Mouse (Mus musculus) testis, postnatal 14 days (tissue): ENCODE results near the gene Sstr4.
A peak's percentile ranks its signal among the peaks of the same experiment; 100 is the strongest.

Experiments used
- DNase-seq: peaks from one replicate; pipeline ENCODE4 v3.0.0; 2021; ENCODE audit warnings: low spot score

The Sstr4 gene

GRCm38 (mm10) chr2:148429001-148429505 lies 33.9 kb downstream of the Sstr4 start:
- no peak for DNase-seq

- no peak for DNase-seq
Measured at GRCm38 (mm10) chr2:148430941-148431340, 35.8 kb downstream of the Sstr4 start.

GRCm38 (mm10) chr2:148432346-148432745 lies 37.2 kb downstream of the Sstr4 start:
- no peak for DNase-seq

GRCm38 (mm10) chr2:148436285-148436684 lies 41.1 kb downstream of the Sstr4 start:
- no peak for DNase-seq

- no peak for DNase-seq
Measured at GRCm38 (mm10) chr2:148439691-148440276, 44.6 kb downstream of the Sstr4 start.

- no peak for DNase-seq
Measured at GRCm38 (mm10) chr2:148441421-148441820, 46.3 kb downstream of the Sstr4 start.

GRCm38 (mm10) chr2:148442172-148442571 lies 47.0 kb downstream of the Sstr4 start:
- no peak for DNase-seq

- no peak for DNase-seq
Measured at GRCm38 (mm10) chr2:148442710-148443109, 47.6 kb downstream of the Sstr4 start.

GRCm38 (mm10) chr2:148443249-148443958 lies 48.3 kb downstream of the Sstr4 start, which contains the start of gene Cd93:
Gene Cd93, minus strand, starts transcription at chr2:148443563.
- peak; percentile 21 for DNase-seq

GRCm38 (mm10) chr2:148444472-148444871 lies 49.3 kb downstream of the Sstr4 start:
- DNase-seq, result no peak

- DNase-seq, result no peak
Measured at GRCm38 (mm10) chr2:148445616-148446015, 50.5 kb downstream of the Sstr4 start.
